Mouse (Mus musculus): Measurements from ENCODE around the gene Cfap44. TPM values are rescaled to one million over a fixed set of nuclear protein-coding genes. Genes with fewer than 3 reads are reported as not detected.

The Cfap44 gene
- total RNA-seq, 1 experiment from 2014 or later: not detected

GRCm38 (mm10) chr16:44523595-44523994, 129.0 kb downstream of the Cfap44 start:
- no peak for ATAC-seq (ENCODE audit: extremely low read depth, insufficient number of reproducible peaks, low FRiP score, poor library complexity, severe bottlenecking)

- no peak for ATAC-seq (ENCODE audit: extremely low read depth, insufficient number of reproducible peaks, low FRiP score, poor library complexity, severe bottlenecking)
These were observed 131.4 kb downstream of the Cfap44 start for GRCm38 (mm10) chr16:44526044-44526443.

- no peak for ATAC-seq (ENCODE audit: extremely low read depth, insufficient number of reproducible peaks, low FRiP score, poor library complexity, severe bottlenecking)
These were observed 132.1 kb downstream of the Cfap44 start for GRCm38 (mm10) chr16:44526689-44527088.

DNA sequence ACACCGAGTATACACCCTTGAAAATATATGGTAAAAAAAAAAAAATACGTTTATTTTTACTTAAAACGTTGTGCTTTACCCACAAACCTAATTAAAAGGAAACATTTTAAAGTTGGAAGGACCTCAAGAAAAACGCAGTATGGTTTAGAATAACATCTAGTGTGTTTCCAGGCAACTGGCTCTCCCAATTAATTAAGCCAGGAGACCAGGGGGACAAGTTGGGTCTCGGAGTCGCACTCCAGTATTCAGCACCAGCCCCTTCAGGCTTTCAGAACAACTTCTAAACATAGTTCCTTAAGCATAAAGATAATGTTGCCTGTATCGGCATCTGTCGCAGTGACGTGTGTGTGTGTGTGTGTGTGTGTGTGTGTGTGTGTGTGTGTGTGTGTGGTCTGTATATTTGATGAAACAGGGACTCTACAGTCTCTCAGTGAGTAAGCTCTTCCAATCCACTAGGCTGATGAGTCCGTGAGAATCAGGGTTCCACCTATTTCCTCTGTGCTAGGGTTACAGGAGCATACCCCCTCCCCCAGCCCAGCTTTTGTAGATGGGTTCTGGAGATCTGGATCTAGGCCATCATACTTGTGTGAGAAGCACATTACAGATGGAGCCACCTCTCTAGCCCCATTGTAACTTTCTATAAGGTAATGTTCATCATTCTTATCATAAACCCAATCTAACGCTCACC, 132.8 kb downstream of the Cfap44 start:
- ATAC-seq (ENCODE audit: extremely low read depth, insufficient number of reproducible peaks, low FRiP score, poor library complexity, severe bottlenecking): no peak

DNA sequence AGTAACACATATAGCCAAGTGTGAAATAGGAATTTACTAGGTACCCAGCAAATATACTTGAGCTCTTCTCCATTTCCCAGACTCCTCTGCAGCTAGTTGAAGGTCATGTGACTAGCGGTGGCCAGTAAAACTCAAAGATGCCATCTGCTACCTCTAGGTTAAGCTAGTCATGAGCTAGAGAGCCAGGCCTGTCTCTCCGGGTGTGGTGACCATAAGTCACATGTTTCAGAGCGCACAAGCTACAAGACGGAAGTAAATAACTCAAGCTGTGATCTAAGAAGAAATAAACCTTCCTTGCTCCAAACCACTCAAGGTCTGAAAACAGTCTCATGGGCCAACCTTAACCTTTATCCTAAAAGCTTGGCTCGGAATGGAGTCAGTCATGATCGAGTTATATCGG, 134.4 kb downstream of the Cfap44 start:
- ATAC-seq (ENCODE audit: extremely low read depth, insufficient number of reproducible peaks, low FRiP score, poor library complexity, severe bottlenecking): no peak

DNA sequence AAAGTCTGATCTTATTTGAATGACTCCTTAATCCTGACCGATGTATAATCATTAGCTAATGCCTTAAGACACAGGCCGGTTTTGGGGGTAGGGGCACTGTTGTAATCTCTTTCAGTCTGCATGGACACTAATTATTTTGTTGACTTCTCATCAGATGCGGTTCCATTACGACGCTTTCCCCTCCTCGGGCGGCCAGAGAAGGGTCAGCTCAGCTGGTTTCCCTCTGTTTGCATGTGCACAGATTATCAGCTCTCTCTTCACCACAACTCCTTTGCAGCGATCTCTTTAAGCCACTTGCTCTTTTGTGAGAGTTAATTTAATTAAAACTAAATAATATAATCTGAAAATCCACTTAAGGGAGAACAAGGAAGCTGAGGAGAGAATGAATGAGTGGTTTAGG, 135.1 kb downstream of the Cfap44 start:
- no peak for ATAC-seq (ENCODE audit: extremely low read depth, insufficient number of reproducible peaks, low FRiP score, poor library complexity, severe bottlenecking)

GRCm38 (mm10) chr16:44530191-44530590, 135.6 kb downstream of the Cfap44 start:
- ATAC-seq (ENCODE audit: extremely low read depth, insufficient number of reproducible peaks, low FRiP score, poor library complexity, severe bottlenecking): no peak

DNA sequence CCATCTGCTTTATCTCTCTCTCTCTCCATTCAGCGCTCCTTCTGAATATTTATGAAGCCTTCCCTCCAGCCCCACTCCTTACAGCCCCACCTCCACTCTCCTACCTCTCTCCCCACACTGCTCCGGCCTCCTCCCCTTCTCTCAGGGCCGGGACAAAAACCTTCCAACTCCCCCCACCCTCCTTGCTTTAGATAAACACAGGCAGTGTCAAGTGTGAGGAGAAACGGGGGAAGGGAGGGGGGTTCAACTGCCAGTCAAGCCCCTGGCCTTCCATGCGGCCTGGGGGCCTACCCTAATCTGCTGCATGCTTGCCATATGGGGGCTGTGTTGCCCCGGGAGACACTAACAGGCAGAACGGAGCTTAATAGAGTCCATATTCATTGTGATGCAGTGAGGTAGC, 136.2 kb downstream of the Cfap44 start:
- no peak for ATAC-seq (ENCODE audit: extremely low read depth, insufficient number of reproducible peaks, low FRiP score, poor library complexity, severe bottlenecking)

- ATAC-seq (ENCODE audit: extremely low read depth, insufficient number of reproducible peaks, low FRiP score, poor library complexity, severe bottlenecking): no peak
These were observed 136.7 kb downstream of the Cfap44 start for GRCm38 (mm10) chr16:44531239-44531797.

Other genes starting within 250 kb of the Cfap44 start
- 33.9 and 38.1 TPM in 2 replicates for gene Usf3, start 221.6 kb upstream of the Cfap44 start, total RNA-seq (2017)
- 20.4 and 30.5 TPM in 2 replicates for gene Sidt1, start 61.6 kb upstream of the Cfap44 start, total RNA-seq (2017)
- gene Spice1, start 47.7 kb upstream of the Cfap44 start, total RNA-seq (2017): 26.8 and 30.1 TPM in 2 replicates
- gene Boc, start 164.1 kb downstream of the Cfap44 start, total RNA-seq (2017): not detected in 2 replicates

All from neutrophil, adult 5-6 weeks (primary cell).